Mouse (Mus musculus) kidney, adult 2 months (tissue): ENCODE results near the gene Nup210. TPM values are rescaled to one million over a fixed set of nuclear protein-coding genes. Genes with fewer than 3 reads are reported as not detected.

ENCODE experiments used
- DNase-seq: peaks from one replicate; pipeline ENCODE4 v3.0.0; 2021
- H3K27ac ChIP-seq: fragments of 200-500 bp; 2 replicates; pipeline ENCODE4 v1.5.1; 2012; ENCODE audit warnings: low read depth, low read length, control low read depth, inconsistent platforms; ENCODE audit not compliant: insufficient read depth
- H3K27me3 ChIP-seq: fragments of 200-500 bp; replicated peaks from 2 replicates; pipeline ENCODE4 v1.6.1; 2012; ENCODE audit warnings: mild to moderate bottlenecking, moderate library complexity, low read length, inconsistent platforms; ENCODE audit not compliant: control insufficient read depth, insufficient read depth
- H3K36me3 ChIP-seq: fragments of 200-500 bp; 2 replicates; pipeline ENCODE4 v1.6.1; 2012; ENCODE audit warnings: mild to moderate bottlenecking, moderate library complexity, low read length, inconsistent platforms; ENCODE audit not compliant: control insufficient read depth, insufficient read depth
- H3K4me1 ChIP-seq: fragments of 200-500 bp; 2 replicates; pipeline ENCODE4 v1.6.1; 2011; ENCODE audit warnings: low read length; ENCODE audit not compliant: control insufficient read depth, insufficient read depth
- H3K4me3 ChIP-seq: fragments of 200-500 bp; 2 replicates; pipeline ENCODE4 v1.5.1; 2011; ENCODE audit warnings: mild to moderate bottlenecking, low read depth, low read length, control low read depth; ENCODE audit not compliant: insufficient read depth
- CTCF ChIP-seq: fragments of 200-500 bp; conservative IDR thresholded peaks from 2 replicates; pipeline ENCODE4 v1.5.1; 2011; ENCODE audit warnings: low read depth, mild to moderate bottlenecking, control low read depth, low read length, moderate library complexity, mixed read lengths; ENCODE audit not compliant: insufficient read depth, insufficient read length
- POLR2A ChIP-seq: fragments of 200-500 bp; IDR thresholded peaks from one replicate; pipeline ENCODE4 v1.6.1; 2011; ENCODE audit warnings: low read depth, low read length, control low read depth
- WGBS: fragments of 180-500 bp; shearing (Covaris S2); methylation state at CpG from one replicate; pipeline ENCODE4 v1.1.7; 2018; 5-methylcytosine and 5-hydroxymethylcytosine counted together
- polyA plus RNA-seq: library from polyadenylated mRNA; depleted of rRNA; stranded (reverse); fragments of >200 nt; gene quantifications from 2 replicates; pipeline ENCODE4 v1.2.3, GENCODE M21; 2012

Nup210 gene
- polyA plus RNA-seq, 1 experiment: 18.5 TPM

DNA sequence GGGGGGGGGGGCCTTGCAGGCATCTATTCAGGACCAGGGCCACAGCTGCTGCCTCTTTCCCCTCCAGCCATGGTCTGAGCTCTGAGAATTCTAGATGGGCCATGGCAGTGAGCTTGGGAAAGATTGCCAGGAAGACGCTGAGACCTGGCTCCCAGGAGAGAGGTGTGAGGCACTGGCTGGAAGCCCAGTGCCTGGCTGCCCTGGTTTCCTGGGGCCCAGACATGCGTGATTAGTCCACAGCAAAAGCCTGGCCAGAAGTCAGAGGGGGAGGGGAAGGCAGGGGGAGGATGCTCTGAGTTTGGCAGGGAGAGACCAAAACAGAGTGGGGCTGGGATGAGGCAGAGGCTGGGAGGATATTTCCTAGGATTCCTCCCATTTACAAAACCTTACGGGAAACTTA lies 43.8 kb upstream of the Nup210 start:
- Histone ChIP-seq H3K27ac (0 out of 2 replicates have a peak overlapping the region, but pooled peaks have one; percentile 36), H3K4me1 (no peaks in the 10 kb centered on the region; the same call in 1 of the 2 replicates), H3K27me3 (no peaks in the 10 kb centered on the region), H3K4me3 (no peak overlapping the region), H3K36me3 (no peaks in the 10 kb centered on the region)
- 28% methylated on average over 3 of the region's 3 CpGs for WGBS
- peak; percentile 91 for DNase-seq
- TF ChIP-seq POLR2A (no peak), CTCF (no peak)

DNA sequence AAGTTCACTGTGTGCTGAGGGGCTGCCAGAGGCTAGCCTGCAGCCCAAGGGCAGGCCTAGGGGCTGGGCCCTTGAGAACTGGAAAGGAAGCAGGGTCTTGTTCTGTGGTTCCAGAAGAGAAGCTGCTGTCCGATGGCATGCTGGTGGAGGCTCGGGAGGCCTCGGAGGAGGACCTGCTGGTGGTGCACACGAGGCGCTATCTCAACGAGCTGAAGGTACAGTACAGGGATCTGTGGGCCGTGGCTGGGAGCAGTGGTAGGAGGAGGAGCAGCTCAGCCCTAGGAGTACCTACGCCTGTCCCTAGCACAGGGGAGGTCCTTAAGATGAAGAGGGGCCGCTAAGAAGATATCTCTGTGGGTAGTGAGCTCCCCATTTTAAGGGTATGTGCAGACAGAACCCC lies 42.4 kb upstream of the Nup210 start:
- Histone ChIP-seq H3K27ac (peak overlapping the region; percentile 56), H3K4me1 (no peaks in the 10 kb centered on the region; the same call in 1 of the 2 replicates), H3K36me3 (no peaks in the 10 kb centered on the region), H3K27me3 (no peaks in the 10 kb centered on the region), H3K4me3 (no peak overlapping the region)
- TF ChIP-seq CTCF (no peak), POLR2A (no peak)
- WGBS: 69% methylated on average over 9 of the region's 9 CpGs
- no peak for DNase-seq

DNA sequence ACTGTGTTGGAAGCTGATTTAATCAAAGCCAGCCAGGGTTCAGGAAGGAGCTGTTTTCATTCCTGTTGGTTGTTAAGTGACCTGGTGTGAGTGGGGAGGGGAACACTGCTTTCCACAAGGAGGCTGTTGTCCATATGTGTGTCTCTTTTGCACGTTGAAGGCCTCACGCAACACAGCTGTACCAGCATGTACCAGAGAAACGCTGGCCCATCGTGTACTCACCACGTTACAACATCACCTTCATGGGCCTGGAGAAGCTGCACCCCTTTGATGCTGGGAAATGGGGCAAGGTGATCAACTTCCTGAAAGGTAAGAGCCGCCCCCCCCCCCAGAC lies 40.6 kb upstream of the Nup210 start:
- no peak for DNase-seq
- TF ChIP-seq POLR2A (no peak), CTCF (no peak)
- Histone ChIP-seq H3K4me3 (peak overlapping the region; percentile 66), H3K36me3 (no peaks in the 10 kb centered on the region), H3K4me1 (no peaks in the 10 kb centered on the region; the same call in 1 of the 2 replicates), H3K27ac (peak overlapping the region; percentile 97), H3K27me3 (no peaks in the 10 kb centered on the region)
- WGBS: 35% methylated on average over 6 of the region's 6 CpGs

DNA sequence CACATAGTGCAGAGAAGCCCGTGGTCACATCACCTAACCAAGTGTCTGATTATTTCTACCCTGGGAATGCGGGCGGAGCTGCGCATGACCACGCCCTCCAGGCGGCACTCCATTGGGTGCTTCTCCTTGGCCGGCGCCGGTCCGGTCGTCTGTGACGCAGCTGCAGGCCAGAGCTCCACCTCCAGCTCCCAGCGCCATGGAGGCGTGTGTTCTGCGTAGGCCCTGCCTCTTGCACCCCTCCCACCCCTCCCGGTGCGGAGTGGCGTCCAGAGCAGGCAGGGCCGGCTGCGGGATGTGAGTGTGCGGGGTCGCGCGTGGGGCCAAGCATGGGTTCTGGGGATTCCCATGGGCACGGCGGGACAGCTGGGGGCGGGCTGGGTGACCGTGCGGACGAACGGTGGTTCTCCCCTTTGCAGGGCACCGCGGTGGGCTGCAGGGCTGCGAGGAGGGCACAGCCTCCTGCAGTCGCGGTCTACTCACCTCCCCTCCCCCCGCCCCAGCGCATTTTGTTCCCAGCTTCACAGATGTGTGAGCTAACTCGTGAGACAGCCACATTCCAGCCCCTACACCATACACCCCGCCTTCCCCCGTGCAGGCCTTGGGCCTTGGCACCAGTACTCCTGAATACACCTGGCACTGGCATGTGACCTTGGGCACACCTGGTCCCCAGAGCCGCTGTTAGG lies 40.1 kb upstream of the Nup210 start, which contains the start of gene Hdac11:
Gene Hdac11, plus strand, starts transcription at position 112 of the 683 bp plus-strand sequence.
- no peaks in the 10 kb centered on the region for H3K36me3 ChIP-seq
- no peak for TF ChIP-seq POLR2A
- DNase-seq: peak; percentile 96
- H3K4me3 ChIP-seq: peak within 1 kb of the TSS; percentile 66
- WGBS: under 1% methylated on average over 41 of the region's 42 CpGs
- H3K27me3 ChIP-seq: no peaks in the 10 kb centered on the region
- no peaks in the 10 kb centered on the region; the same call in 1 of the 2 replicates for H3K4me1 ChIP-seq
- peak within 1 kb of the TSS; percentile 97 for H3K27ac ChIP-seq

DNA sequence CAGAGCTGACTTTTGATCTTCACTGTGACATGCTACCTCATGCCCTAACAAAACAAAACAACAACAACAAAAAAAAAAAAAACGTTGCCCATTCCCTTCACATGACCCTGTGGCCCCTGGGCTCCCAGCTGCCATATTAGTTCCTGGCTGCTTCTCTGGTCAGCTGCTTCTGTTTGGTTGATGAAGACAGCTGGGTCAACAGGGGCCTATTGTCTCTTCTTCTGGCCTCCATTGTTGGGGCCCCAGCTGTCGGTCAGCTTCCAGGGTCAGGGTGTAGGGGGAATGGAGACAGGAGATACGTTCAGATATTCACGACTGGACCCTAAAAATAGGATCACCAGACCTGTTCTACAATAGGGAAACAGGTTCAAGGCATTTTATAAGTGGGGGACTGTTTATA lies 39.4 kb upstream of the Nup210 start:
- H3K4me1 ChIP-seq: no peaks in the 10 kb centered on the region; the same call in 1 of the 2 replicates
- no peak overlapping the region for H3K4me3 ChIP-seq
- H3K36me3 ChIP-seq: no peaks in the 10 kb centered on the region
- H3K27ac ChIP-seq: peak overlapping the region; percentile 43
- WGBS: 39% methylated on average over 4 of the region's 4 CpGs
- no peak for TF ChIP-seq CTCF
- TF ChIP-seq POLR2A: no peak
- no peaks in the 10 kb centered on the region for H3K27me3 ChIP-seq
- no peak for DNase-seq

DNA sequence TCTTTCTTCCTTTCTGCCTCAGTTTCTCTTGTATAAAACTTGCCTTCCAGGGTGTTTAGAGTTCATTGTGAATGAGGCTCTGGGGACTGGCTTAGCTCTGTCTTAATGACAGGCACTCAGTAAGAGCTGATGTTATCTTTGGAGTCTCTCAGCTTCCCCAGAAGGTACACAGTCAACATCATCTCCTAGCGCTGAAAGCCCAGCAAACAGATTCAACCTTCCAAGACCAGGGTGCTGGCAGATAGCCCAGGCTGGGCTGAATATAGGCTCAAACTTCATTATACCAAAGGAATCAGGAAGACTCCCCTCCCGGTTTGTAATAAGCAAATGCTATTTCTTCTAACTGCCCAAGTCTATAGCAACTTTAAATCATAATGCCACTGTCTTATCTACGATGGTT lies 38.7 kb upstream of the Nup210 start:
- H3K36me3 ChIP-seq: no peaks in the 10 kb centered on the region
- no peak overlapping the region for H3K27ac ChIP-seq
- H3K27me3 ChIP-seq: no peaks in the 10 kb centered on the region
- DNase-seq: no peak
- H3K4me3 ChIP-seq: no peak overlapping the region
- no peaks in the 10 kb centered on the region; the same call in 1 of the 2 replicates for H3K4me1 ChIP-seq
- 72% methylated on average over 3 of the region's 3 CpGs for WGBS
- TF ChIP-seq CTCF (no peak), POLR2A (no peak)

DNA sequence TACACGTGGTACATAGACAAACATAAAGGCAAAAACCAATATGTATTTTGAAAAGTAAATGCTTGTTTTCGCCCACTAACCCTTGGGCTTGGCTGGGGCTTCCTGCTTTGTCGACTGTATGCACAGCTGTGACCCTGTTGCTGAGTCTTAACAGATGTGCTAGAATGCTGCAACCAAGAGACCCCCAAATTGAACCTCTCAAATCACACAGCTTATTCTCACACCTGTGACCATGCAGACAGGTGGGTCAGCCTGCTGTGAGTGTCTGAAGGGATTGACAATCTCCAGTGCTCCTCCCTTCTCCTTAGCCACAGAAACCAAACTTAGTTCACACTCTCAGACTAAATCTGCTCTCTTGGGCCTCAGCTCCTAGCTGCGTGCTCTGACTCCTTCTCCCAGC lies 38.1 kb upstream of the Nup210 start:
- H3K27me3 ChIP-seq: no peaks in the 10 kb centered on the region
- 66% methylated on average over 4 of the region's 4 CpGs for WGBS
- H3K4me3 ChIP-seq: no peak overlapping the region
- TF ChIP-seq POLR2A: no peak
- no peak for TF ChIP-seq CTCF
- H3K4me1 ChIP-seq: no peaks in the 10 kb centered on the region; the same call in 1 of the 2 replicates
- DNase-seq: no peak
- H3K36me3 ChIP-seq: no peaks in the 10 kb centered on the region
- H3K27ac ChIP-seq: no peak overlapping the region
